Mouse (Mus musculus) embryonic stem cell, embryonic (primary cell): ENCODE data around the gene Pgm2l1.

Source experiments
- CTCF ChIA-PET, 4 experiments: fragments of 300-600 bp in 2 of 4; fragments of 350-600 bp in 2 of 4; sonication (Branson Sonifier 250); formaldehyde crosslinking; loops; one replicate each; lab custom pipeline; 2022; ENCODE audit warnings: inconsistent platforms in 2 of 4; lab: Charles Lee
- POLR2A ChIA-PET, 4 experiments: fragments of 300-600 bp in 2 of 4; fragments of 350-600 bp in 2 of 4; sonication (Branson Sonifier 250); formaldehyde crosslinking; loops; one replicate each; lab custom pipeline; 2022; ENCODE audit warnings: antibody characterized with exemption in 4 of 4, inconsistent platforms in 1 of 4; lab: Charles Lee

Pgm2l1 gene

DNA sequence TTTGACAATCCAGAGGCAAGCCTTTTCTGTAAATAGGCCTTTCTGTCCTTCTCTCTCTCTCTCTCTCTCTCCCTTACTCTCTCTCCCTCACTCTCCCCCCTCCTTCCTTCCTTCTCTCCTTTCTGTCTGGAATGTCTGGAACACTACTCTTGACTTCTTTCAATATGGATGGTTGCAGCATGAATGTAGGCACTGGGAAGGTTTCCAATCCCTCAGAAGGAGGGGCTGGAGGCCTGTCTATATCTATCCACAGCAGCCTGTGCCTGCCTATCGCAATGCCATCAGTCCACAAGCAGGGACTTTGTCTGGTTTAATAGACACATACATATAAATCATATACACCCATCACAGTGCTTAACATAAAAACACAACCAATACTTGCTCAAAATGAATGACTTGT lies 82.0 kb downstream of the Pgm2l1 start:
- POLR2A ChIA-PET, result interaction anchor here in 2 of 4 experiments (0.8 to 1.3 kb wide), 2 partner anchors 12 to 150 kb away, joined by 3 to 5 read pairs; partner anchors contain the start of gene Lipt2 (in 1 of the 2)
- CTCF ChIA-PET, result no interaction called here

DNA sequence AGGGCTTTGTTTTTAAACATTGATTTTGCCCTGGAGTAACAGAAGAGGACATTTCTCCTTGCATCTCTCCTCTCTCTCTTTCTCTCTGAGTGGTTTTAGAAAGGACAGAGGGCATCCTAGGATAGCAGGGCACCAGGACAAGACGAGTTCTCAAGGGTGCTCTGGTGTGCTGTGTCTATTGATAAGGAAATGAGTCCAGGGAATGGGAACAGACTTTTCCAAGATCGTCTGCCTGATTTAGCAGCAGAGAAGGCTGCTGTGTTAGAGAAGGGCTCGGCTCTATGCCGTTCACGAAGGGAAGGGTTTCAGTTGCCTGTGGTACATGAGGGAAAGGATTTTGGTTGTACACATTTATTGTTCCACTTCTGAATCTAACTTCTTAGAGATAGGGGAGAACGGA lies 82.5 kb downstream of the Pgm2l1 start:
- ChIA-PET CTCF (interaction anchor here in 1 of 4 experiments (0.7 kb wide), 1 partner anchor 1151 kb away, joined by 4 read pairs; no protein-coding TSS in a partner anchor), POLR2A (no interaction called here)

DNA sequence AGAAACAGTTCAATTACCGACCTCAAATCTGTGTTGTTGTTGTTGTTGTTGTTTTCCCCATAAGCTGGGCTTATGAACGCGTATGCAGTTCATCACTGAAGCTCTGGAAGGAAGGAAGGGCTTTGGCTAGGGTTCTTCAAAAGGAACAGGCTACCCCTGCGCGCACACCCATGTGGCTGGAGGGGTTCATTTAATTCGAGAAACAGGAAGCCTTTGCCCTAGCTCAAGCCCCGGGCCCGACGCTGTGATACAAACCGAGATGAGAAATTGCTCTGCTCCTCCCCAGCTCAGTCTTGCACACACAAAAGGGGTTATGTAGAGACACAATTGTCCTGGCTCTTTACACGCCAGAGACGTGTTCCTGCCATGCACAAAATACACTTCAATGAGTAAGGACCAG lies 83.1 kb downstream of the Pgm2l1 start:
- ChIA-PET CTCF (interaction anchor here in 1 of 4 experiments (0.7 kb wide), 1 partner anchor 1151 kb away, joined by 4 read pairs; no protein-coding TSS in a partner anchor), POLR2A (no interaction called here)

DNA sequence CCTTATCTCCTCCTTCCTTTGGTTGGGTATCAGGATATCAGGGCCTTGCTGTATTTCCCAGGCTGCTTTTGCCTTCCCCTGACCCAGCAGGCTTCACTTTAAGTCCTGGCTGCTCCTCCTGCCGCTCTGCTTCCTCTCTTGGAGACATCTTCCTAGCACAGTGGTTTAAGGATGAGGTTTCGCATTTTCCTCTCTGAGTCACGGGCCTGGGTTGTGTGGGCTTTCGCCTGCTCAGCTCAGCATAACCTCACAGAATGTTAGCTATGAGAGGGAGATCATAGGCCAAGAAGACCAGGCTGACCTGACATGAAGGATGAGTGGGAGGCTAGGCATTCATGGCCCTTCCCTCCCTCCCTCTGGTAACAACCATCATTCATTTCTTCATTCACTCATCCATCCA lies 85.5 kb downstream of the Pgm2l1 start:
- POLR2A ChIA-PET, result interaction anchor here in 1 of 4 experiments (1.5 kb wide), 1 partner anchor 10 kb away, joined by 5 read pairs; no protein-coding TSS in a partner anchor
- CTCF ChIA-PET, result no interaction called here

DNA sequence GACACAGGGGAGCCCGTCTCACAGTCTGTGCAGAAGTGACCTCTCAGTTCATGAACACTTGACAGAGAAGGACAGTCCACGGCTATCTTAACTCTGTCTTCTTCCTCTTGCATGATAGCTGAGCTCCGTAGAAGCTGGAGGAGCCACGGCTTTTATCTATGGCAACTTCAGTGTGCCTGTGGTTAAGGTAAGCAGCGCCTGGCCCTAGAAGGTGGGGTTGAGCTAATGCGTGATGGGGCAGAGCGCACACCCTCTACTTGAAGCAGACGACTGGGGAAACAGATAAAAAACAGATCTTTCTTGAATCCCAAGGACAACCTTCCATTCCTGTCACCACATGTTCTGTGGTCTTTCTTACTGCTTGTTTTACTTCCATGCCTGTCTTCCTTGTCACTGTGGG lies 89.7 kb downstream of the Pgm2l1 start:
- POLR2A ChIA-PET, result interaction anchor here in 1 of 4 experiments (0.5 kb wide), 1 partner anchor 42 kb away, joined by 4 read pairs; no protein-coding TSS in a partner anchor
- CTCF ChIA-PET, result interaction anchor here in 2 of 4 experiments (0.6 to 1.0 kb wide), 2 partner anchors 9 to 50 kb away, joined by 3 read pairs; no protein-coding TSS in a partner anchor

DNA sequence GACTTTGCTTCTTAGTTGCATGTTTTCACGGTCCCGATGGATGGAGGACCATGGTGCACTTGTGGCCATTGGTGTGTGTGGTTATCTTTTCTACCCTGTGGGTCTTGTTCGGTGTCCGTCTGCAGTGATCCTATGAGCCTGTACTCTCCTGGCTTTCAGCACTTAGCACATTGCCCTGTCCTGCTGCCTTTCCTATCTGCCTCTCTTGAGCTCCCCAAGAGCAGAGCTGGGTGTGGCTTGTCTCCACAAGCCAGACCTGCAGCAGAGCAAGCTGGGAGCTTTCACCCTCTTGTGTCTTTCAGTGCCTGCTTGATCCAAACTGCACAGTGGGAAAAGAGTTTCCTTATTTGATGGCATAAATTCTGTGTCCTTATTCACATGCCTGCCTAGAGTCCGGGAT lies 90.3 kb downstream of the Pgm2l1 start:
- ChIA-PET CTCF (interaction anchor here in 1 of 4 experiments (1.0 kb wide), 1 partner anchor 9 kb away, joined by 3 read pairs; no protein-coding TSS in a partner anchor), POLR2A (interaction anchor here in 2 of 4 experiments (0.6 kb wide), 2 partner anchors 15 to 246 kb away, joined by 3 read pairs; no protein-coding TSS in a partner anchor)

DNA sequence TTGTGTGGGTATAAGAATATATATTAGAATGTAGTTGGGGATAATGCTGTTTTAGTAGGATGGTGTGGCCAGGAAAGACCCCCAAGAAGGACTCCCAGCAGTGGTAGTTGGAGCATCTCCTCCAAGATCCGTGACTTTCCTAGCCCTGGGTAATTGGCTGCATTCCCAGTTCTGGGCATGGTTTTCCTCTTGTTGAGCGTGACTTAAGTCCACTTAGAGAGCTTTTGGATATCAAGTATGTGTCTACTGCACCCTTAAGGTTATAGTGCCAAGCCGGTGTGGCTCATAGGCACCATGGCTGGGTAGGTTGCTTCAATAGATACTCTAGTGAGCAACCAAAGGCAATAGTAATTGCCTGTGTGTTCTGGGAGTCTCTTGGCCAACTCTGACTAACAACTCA lies 96.5 kb downstream of the Pgm2l1 start:
- ChIA-PET POLR2A (no interaction called here), CTCF (no interaction called here)

DNA sequence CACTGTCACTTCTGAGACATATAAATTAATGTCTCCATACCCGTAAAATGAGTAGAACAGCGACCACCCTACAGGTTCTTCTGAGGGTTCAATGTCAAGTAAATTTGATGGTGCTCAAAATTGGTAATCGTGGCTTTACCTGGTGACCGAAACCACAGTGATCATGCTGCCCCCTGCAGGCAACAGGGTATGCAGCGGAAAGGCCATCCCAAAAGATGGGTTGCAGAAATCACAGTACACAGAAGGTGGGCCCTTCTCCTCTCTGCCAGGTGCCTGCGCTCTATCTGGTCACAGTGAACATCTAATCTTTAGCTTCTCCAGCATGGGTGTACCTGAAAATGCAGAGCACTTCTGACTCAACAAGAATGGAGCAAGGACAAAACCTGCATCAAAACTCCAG lies 98.3 kb downstream of the Pgm2l1 start:
- CTCF ChIA-PET, result interaction anchor here in 3 of 4 experiments (0.8 to 1.6 kb wide), 8 partner anchors 8 to 337 kb away, joined by 3 to 8 read pairs (median 4); no protein-coding TSS in a partner anchor
- POLR2A ChIA-PET, result interaction anchor here in 1 of 4 experiments (0.9 to 1.6 kb wide), 2 partner anchors 37 to 82 kb away, joined by 3 to 4 read pairs; no protein-coding TSS in a partner anchor

DNA sequence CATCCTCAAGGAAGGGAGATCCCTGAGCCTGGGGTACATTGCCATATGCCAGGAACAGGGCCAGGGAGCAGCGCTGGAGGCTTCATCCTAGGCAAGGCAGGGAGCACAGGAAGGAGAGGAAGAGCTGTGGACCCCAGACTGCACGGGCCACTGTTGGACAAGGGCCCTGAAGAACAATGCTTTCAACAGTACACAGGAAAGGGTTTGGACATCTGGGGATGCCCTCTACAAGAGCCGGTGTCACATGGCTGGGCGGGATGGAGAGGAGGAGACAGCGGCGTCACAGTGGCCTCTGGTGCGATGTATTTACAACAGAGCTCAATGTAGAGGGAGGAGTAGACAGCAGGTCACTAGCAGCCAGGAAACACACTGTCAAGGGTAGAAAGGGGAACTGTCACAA lies 100.3 kb downstream of the Pgm2l1 start:
- CTCF ChIA-PET, result interaction anchor here in 2 of 4 experiments (0.7 to 1.2 kb wide), 3 partner anchors 53 to 372 kb away, joined by 3 to 4 read pairs (median 3); no protein-coding TSS in a partner anchor
- POLR2A ChIA-PET, result interaction anchor here in 1 of 4 experiments (0.6 kb wide), 1 partner anchor 79 kb away, joined by 3 read pairs; no protein-coding TSS in a partner anchor
